12 mouse cellular contexts compared by ENCODE assay signal in the genomic region with DNA sequence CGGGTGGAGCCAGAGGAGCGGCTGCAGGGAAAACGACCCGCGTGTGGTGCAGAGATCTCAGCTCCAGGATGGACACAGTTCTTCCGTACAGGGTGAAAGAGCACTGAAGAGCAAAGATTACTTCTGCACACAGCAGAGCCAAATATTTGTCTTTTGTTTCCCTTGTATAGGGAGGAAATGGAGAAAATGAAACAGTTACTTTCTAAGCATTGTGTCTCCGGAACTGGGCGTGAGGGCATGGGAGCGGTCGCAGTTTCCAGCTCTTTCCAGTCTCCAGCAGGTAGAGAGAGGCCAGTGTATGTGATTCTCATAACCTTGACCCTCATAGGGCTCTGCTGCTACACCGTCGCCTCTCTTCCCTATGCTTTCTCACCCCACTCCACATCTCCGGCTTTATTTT.
DNase-seq lines count a peak whose midpoint lies in the region; ATAC-seq and TF ChIP-seq lines count a peak whose summit lies in the region.
"Had no signal": no experiment of that assay in that cellular context is flagged by ENCODE, and none has a peak within 500 bp of the region (broad histone marks: within the 10 kb centered on the region; RNA-seq: fewer than 3 reads in every experiment).

No protein-coding gene starts in this region.

- WGBS in kidney, adult 2 months = 31% methylated on average over 13 of the region's 13 CpGs
- WGBS in midbrain, embryonic 16.5 days = 82% methylated on average over 13 of the region's 13 CpGs
- 86% methylated on average over 13 of the region's 13 CpGs for WGBS in midbrain, embryonic 13.5 days
- WGBS in limb, embryonic 15.5 days = 67% methylated on average over 13 of the region's 13 CpGs
- 43% methylated on average over 13 of the region's 13 CpGs for WGBS in stomach, postnatal 0 days

- H3K4me2 ChIP-seq in midbrain, embryonic 16.5 days (ENCODE audit: low read length) = no peak overlapping the region
- no peak overlapping the region for H3K4me2 ChIP-seq in midbrain, embryonic 13.5 days (replicated peaks)
- peak overlapping the region; percentile 8; the same call in 1 of the 2 replicates for H3K4me2 ChIP-seq in limb, embryonic 15.5 days
- H3K4me2 ChIP-seq in stomach, postnatal 0 days (replicated peaks; ENCODE audit: low read depth) = peak overlapping the region; percentile 23; the same call in 1 of the 2 replicates
- H3K4me2 ChIP-seq: neural tube, embryonic 12.5 days had no signal

- H3K36me3 ChIP-seq in kidney, adult 2 months (ENCODE audit: control insufficient read depth, insufficient read depth, low read length) = no peaks in the 10 kb centered on the region
- H3K36me3 ChIP-seq in midbrain, embryonic 16.5 days (ENCODE audit: control insufficient read depth, insufficient read depth, low read length) = no peaks in the 10 kb centered on the region
- no peaks in the 10 kb centered on the region for H3K36me3 ChIP-seq in midbrain, embryonic 13.5 days
- H3K36me3 ChIP-seq in limb, embryonic 15.5 days = no peaks in the 10 kb centered on the region
- H3K36me3 ChIP-seq in stomach, postnatal 0 days (ENCODE audit: control insufficient read depth, insufficient read depth, low read length) = no peaks in the 10 kb centered on the region
- H3K36me3 ChIP-seq: neural tube, embryonic 12.5 days had no signal

- no peaks in the 10 kb centered on the region for H3K9me3 ChIP-seq in midbrain, embryonic 16.5 days (replicated peaks; ENCODE audit: control insufficient read depth, low read length, poor library complexity, severe bottlenecking)
- H3K9me3 ChIP-seq in midbrain, embryonic 13.5 days = no peaks in the 10 kb centered on the region
- H3K9me3 ChIP-seq in limb, embryonic 15.5 days = no peaks in the 10 kb centered on the region
- H3K9me3 ChIP-seq in stomach, postnatal 0 days (ENCODE audit: control insufficient read depth, low read length) = no peaks in the 10 kb centered on the region
- H3K9me3 ChIP-seq: neural tube, embryonic 12.5 days had no signal

- DNase-seq in kidney, adult 2 months = no peak
- no peak for DNase-seq in kidney, adult 18-20 months
- no peak for DNase-seq in stomach, postnatal 0 days (ENCODE audit: low spot score)
- no peak for DNase-seq in embryo, embryonic 10 days (ENCODE audit: low spot score)
- no peak for DNase-seq in urinary bladder, postnatal 4 days (ENCODE audit: low spot score in 2 of 2)
- DNase-seq: cerebellum, adult 9-11 months; right cerebral cortex, adult 18-20 months had no signal

- no peak overlapping the region for H3K27ac ChIP-seq in kidney, adult 2 months (ENCODE audit: insufficient read depth, low read depth, low read length)
- peak overlapping the region; percentile 50 for H3K27ac ChIP-seq in midbrain, embryonic 16.5 days (ENCODE audit: low read length)
- no peak overlapping the region; the same call in 1 of the 2 replicates for H3K27ac ChIP-seq in midbrain, embryonic 13.5 days
- H3K27ac ChIP-seq in limb, embryonic 15.5 days = no peak overlapping the region
- no peak overlapping the region for H3K27ac ChIP-seq in stomach, postnatal 0 days (replicated peaks)
- H3K27ac ChIP-seq: neural tube, embryonic 12.5 days had no signal

- no peak overlapping the region for H3K9ac ChIP-seq in midbrain, embryonic 16.5 days (ENCODE audit: low read depth, low read length)
- no peak overlapping the region for H3K9ac ChIP-seq in midbrain, embryonic 13.5 days (replicated peaks)
- no peak overlapping the region for H3K9ac ChIP-seq in limb, embryonic 15.5 days
- no peak overlapping the region for H3K9ac ChIP-seq in stomach, postnatal 0 days (ENCODE audit: low read length)
- H3K9ac ChIP-seq: neural tube, embryonic 12.5 days had no signal

- ATAC-seq in midbrain, embryonic 16.5 days = no peak
- ATAC-seq in midbrain, embryonic 13.5 days = no peak
- ATAC-seq in limb, embryonic 15.5 days (ENCODE audit: insufficient number of reproducible peaks, low FRiP score, low TSS enrichment, low read depth) = no peak
- no peak for ATAC-seq in stomach, postnatal 0 days (ENCODE audit: low FRiP score, low TSS enrichment)

- no peaks in the 10 kb centered on the region for H3K4me1 ChIP-seq in kidney, adult 2 months (ENCODE audit: control insufficient read depth, insufficient read depth, low read length)
- no peaks in the 10 kb centered on the region for H3K4me1 ChIP-seq in midbrain, embryonic 16.5 days (ENCODE audit: control insufficient read depth, insufficient read depth, low read length)
- 0 out of 2 replicates have a peak, but pooled peaks cover 3% of the 10 kb centered on the region for H3K4me1 ChIP-seq in midbrain, embryonic 13.5 days (replicated peaks)
- H3K4me1 ChIP-seq in limb, embryonic 15.5 days = no peaks in the 10 kb centered on the region
- H3K4me1 ChIP-seq in stomach, postnatal 0 days (replicated peaks; ENCODE audit: control insufficient read depth, insufficient read depth) = no peaks in the 10 kb centered on the region
- H3K4me1 ChIP-seq: megakaryocyte, embryonic 14.5 days; neural tube, embryonic 12.5 days had no signal

- TF ChIP-seq CTCF in kidney, adult 2 months (conservative IDR thresholded peaks at IDR 0.05; ENCODE audit: insufficient read depth, insufficient read length, low read depth, low read length) = no peak
- TF ChIP-seq CTCF in stomach, postnatal 0 days (IDR thresholded peaks at IDR 0.05; ENCODE audit: low read depth) = no peak

- TF ChIP-seq POLR2A in kidney, adult 2 months (IDR thresholded peaks at IDR 0.05; ENCODE audit: low read depth, low read length) = no peak

- peak overlapping the region; percentile 34 for H3K4me3 ChIP-seq in kidney, adult 2 months (ENCODE audit: insufficient read depth, low read depth, low read length)
- no peak overlapping the region for H3K4me3 ChIP-seq in midbrain, embryonic 16.5 days (ENCODE audit: low read depth, low read length)
- no peak overlapping the region for H3K4me3 ChIP-seq in midbrain, embryonic 13.5 days (replicated peaks)
- no peak overlapping the region for H3K4me3 ChIP-seq in limb, embryonic 15.5 days
- 0 out of 2 replicates have a peak overlapping the region, but pooled peaks have one; percentile 10 for H3K4me3 ChIP-seq in stomach, postnatal 0 days (ENCODE audit: low read depth, low read length)
- H3K4me3 ChIP-seq: megakaryocyte, embryonic 14.5 days; neural tube, embryonic 12.5 days had no signal

- H3K27me3 ChIP-seq in kidney, adult 2 months (replicated peaks; ENCODE audit: control insufficient read depth, insufficient read depth, low read length) = no peaks in the 10 kb centered on the region; the same call in 1 of the 2 replicates
- H3K27me3 ChIP-seq in midbrain, embryonic 16.5 days (ENCODE audit: control insufficient read depth, insufficient read depth, low read depth, low read length) = no peaks in the 10 kb centered on the region
- no peaks in the 10 kb centered on the region for H3K27me3 ChIP-seq in midbrain, embryonic 13.5 days
- no peaks in the 10 kb centered on the region for H3K27me3 ChIP-seq in limb, embryonic 15.5 days
- no peaks in the 10 kb centered on the region for H3K27me3 ChIP-seq in stomach, postnatal 0 days (ENCODE audit: control insufficient read depth, insufficient read depth, low read length)
- H3K27me3 ChIP-seq: megakaryocyte, embryonic 14.5 days; neural tube, embryonic 12.5 days had no signal

- no peak for TF ChIP-seq EP300 in stomach, postnatal 0 days (optimal IDR thresholded peaks at IDR 0.05)

Comparison
In these comparisons a context has a peak if more than half of its experiments do, and no peak if none do; other contexts are left out.
1. H3K4me3 ChIP-seq: peak in kidney, adult 2 months (single experiment) and stomach, postnatal 0 days (single experiment); none in midbrain, embryonic 16.5 days (single experiment), midbrain, embryonic 13.5 days (single experiment) and limb, embryonic 15.5 days (single experiment).
2. H3K4me2 ChIP-seq: peak in limb, embryonic 15.5 days (single experiment) and stomach, postnatal 0 days (single experiment); none in midbrain, embryonic 16.5 days (single experiment) and midbrain, embryonic 13.5 days (single experiment).